Mouse (Mus musculus): Measurements from ENCODE around the gene Pgs1. TPM values are rescaled to one million over a fixed set of nuclear protein-coding genes. Genes with fewer than 3 reads are reported as not detected.
A peak's percentile ranks its signal among the peaks of the same experiment; 100 is the strongest.

Pgs1 gene
- polyA plus RNA-seq, 1 experiment from 2014 or later = 45.9 TPM

DNA sequence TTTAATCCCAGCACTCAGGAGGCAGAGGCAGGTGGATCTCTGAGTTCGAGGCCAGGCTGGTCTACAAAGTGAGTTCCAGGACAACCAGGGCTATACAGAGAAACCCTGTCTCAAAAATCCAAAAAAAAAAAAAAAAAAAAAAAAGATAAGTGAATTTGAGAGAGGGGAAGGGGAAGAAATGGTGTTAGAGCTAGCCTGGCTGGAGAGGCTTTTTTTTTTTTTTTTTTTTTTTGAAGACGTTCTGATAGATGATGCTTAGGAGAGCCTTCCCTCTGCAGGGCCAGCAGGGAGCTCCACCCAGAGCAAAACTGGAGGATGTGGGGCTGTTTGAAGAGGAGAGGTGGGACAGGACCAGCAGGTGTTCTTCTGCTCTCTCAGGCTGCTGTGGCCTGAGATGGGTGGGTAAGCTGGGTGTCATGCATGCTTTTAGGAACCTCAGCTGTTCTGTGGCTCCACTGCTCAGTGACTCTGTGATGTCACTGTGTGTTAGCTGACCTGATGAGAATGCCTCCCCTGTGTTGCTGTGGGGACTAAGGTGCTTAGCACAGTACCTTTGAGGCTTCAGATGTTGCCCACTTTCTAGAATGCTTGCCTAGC, 14.3 kb upstream of the Pgs1 start:
- WGBS = 63% methylated on average over 2 of the region's 2 CpGs
- H3K4me1 ChIP-seq (ENCODE audit: control insufficient read depth, insufficient read depth, low read length) = peaks cover 48% of the 10 kb centered on the region
- H3K27ac ChIP-seq (ENCODE audit: low read depth, low read length) = no peak overlapping the region
- H3K4me2 ChIP-seq (ENCODE audit: low read depth) = no peak overlapping the region
- H3K9me3 ChIP-seq (ENCODE audit: control insufficient read depth, low read length) = no peaks in the 10 kb centered on the region
- no peak overlapping the region for H3K9ac ChIP-seq (ENCODE audit: low read length)
- peaks cover 12% of the 10 kb centered on the region for H3K27me3 ChIP-seq (ENCODE audit: control insufficient read depth, insufficient read depth, low read length)
- ATAC-seq (ENCODE audit: insufficient read depth, low FRiP score, low TSS enrichment) (no peak), DNase-seq (ENCODE audit: low spot score) (no peak)
- no peaks in the 10 kb centered on the region for H3K36me3 ChIP-seq (ENCODE audit: control insufficient read depth, insufficient read depth, low read length)
- no peak overlapping the region for H3K4me3 ChIP-seq (ENCODE audit: low read depth, low read length)

DNA sequence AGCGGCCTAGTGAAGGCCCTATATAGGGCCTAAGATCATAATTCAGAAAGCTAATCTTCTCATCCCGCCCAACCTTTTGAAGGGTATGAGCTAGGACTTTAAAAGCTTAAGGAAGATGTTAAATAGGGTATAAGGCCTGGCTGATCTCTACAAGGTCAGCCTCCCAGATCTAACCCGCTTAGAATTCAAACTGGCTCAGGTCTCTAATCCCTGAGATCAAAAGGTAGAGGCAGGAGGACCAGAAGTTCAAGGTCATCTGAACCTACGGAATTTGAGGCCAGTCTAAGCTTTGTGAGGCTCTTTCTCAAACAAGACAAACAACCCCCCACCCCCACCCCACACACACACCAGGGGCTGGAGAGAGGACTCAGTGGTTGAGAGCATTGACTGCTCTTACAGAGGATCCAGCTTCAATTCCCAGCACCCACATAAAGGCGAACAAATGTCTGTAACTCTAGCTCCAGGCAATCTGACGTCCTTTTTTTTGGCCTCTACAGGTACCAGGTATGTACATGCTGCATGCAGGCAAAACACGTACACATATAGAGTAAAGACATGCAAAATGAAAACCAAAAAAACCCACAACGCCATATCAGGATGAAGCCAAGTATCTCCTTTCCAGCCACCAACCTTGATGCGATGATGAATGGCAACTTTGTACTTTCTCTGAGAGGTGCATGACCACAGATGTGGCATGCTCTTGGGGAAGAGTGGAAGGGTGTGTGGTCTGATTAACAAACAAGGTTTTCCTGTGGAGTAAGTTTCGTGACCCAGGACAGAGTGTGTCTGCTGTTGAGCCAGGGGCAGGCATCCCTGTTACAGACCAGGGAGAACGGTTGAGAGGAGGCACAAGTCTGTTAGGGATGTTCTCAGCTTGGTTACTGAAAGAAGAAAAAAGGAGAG, 13.2 kb upstream of the Pgs1 start:
- WGBS = 71% methylated on average over 11 of the region's 11 CpGs
- peaks cover 2% of the 10 kb centered on the region; the same call in 1 of the 2 replicates for H3K27me3 ChIP-seq (ENCODE audit: control insufficient read depth, insufficient read depth, low read length)
- no peak overlapping the region for H3K27ac ChIP-seq (ENCODE audit: low read depth, low read length)
- no peak overlapping the region for H3K4me3 ChIP-seq (ENCODE audit: low read depth, low read length)
- DNase-seq (ENCODE audit: low spot score) (no peak), ATAC-seq (ENCODE audit: insufficient read depth, low FRiP score, low TSS enrichment) (no peak)
- no peaks in the 10 kb centered on the region for H3K36me3 ChIP-seq (ENCODE audit: control insufficient read depth, insufficient read depth, low read length)
- peaks cover 37% of the 10 kb centered on the region for H3K4me1 ChIP-seq (ENCODE audit: control insufficient read depth, insufficient read depth, low read length)
- H3K4me2 ChIP-seq (ENCODE audit: low read depth) = no peak overlapping the region
- no peak overlapping the region for H3K9ac ChIP-seq (ENCODE audit: low read length)
- H3K9me3 ChIP-seq (ENCODE audit: control insufficient read depth, low read length) = no peaks in the 10 kb centered on the region

DNA sequence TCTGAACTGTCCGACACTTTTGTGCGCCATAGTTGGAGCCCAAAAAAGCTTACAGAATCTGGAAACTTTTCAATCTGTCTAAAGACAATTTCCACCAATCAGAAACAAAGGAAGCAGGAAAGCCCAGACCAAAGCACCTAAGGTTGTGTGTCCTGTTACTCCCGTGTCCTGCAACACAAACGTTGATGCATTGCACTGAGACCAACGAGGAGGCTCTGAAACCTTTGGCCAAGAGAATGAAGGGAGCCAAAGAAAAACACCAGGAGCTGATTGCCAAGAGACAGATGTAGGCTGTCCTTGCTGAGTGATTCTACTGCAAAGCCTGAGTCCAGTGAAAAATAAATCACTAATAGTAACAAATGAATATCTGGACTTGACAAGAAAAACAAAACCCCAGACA, 12.5 kb upstream of the Pgs1 start:
- no peak overlapping the region for H3K4me2 ChIP-seq (ENCODE audit: low read depth)
- no peaks in the 10 kb centered on the region for H3K27me3 ChIP-seq (ENCODE audit: control insufficient read depth, insufficient read depth, low read length)
- no peak overlapping the region for H3K27ac ChIP-seq (ENCODE audit: low read depth, low read length)
- WGBS = 40% methylated on average over 5 of the region's 5 CpGs
- peaks cover 31% of the 10 kb centered on the region for H3K4me1 ChIP-seq (ENCODE audit: control insufficient read depth, insufficient read depth, low read length)
- H3K4me3 ChIP-seq (ENCODE audit: low read depth, low read length) = no peak overlapping the region
- ATAC-seq (ENCODE audit: insufficient read depth, low FRiP score, low TSS enrichment) (no peak), DNase-seq (ENCODE audit: low spot score) (no peak)
- no peaks in the 10 kb centered on the region for H3K9me3 ChIP-seq (ENCODE audit: control insufficient read depth, low read length)
- no peaks in the 10 kb centered on the region for H3K36me3 ChIP-seq (ENCODE audit: control insufficient read depth, insufficient read depth, low read length)
- no peak overlapping the region for H3K9ac ChIP-seq (ENCODE audit: low read length)

DNA sequence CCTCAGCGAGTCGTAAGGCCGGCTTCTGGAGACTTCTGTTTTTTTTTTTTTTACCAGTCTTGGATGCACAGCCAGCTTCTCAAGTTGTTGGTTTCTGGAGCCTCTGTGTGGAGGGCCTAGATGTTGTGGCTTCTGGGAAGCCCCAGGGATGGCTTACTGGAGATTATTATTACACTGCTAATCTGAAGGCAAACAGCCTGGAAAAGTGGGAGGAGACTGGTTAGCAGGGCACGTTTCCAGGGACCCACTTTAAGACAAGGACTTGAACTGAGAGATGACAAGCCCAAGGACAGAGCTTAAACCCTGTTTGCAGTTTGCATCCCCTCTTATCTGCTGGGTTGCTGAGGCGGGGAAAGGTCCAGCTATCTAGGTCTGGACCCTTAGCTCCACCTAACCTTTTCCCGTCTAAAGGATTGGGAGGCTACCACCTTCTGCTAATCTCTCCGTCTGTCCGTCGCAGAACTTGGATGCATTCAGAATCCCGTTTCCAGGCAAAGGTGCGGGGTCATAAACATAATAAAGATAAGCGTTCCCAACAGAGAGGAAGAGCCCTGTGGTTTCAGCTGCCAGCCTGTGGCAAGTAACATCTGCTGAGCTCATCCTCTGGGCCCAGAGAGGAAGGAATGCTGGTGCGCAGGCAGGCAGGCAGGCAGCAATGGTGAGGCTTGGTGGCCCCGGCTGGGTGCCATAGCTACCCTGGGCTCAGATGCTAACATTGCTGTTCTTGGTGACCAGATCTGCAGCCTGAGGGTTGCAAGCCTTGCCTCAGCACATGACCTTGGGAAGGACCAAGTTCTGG, 11.6 kb upstream of the Pgs1 start:
- Histone ChIP-seq H3K36me3 (ENCODE audit: control insufficient read depth, insufficient read depth, low read length) (no peaks in the 10 kb centered on the region), H3K4me1 (ENCODE audit: control insufficient read depth, insufficient read depth, low read length) (peaks cover 31% of the 10 kb centered on the region), H3K4me2 (ENCODE audit: low read depth) (no peak overlapping the region), H3K9ac (ENCODE audit: low read length) (no peak overlapping the region), H3K9me3 (ENCODE audit: control insufficient read depth, low read length) (no peaks in the 10 kb centered on the region), H3K27me3 (ENCODE audit: control insufficient read depth, insufficient read depth, low read length) (no peaks in the 10 kb centered on the region), H3K4me3 (ENCODE audit: low read depth, low read length) (no peak overlapping the region), H3K27ac (ENCODE audit: low read depth, low read length) (peak overlapping the region; percentile 91; the same call in 1 of the 2 replicates)
- DNase-seq (ENCODE audit: low spot score) (no peak), ATAC-seq (ENCODE audit: insufficient read depth, low FRiP score, low TSS enrichment) (no peak)
- WGBS = 22% methylated on average over 14 of the region's 14 CpGs

DNA sequence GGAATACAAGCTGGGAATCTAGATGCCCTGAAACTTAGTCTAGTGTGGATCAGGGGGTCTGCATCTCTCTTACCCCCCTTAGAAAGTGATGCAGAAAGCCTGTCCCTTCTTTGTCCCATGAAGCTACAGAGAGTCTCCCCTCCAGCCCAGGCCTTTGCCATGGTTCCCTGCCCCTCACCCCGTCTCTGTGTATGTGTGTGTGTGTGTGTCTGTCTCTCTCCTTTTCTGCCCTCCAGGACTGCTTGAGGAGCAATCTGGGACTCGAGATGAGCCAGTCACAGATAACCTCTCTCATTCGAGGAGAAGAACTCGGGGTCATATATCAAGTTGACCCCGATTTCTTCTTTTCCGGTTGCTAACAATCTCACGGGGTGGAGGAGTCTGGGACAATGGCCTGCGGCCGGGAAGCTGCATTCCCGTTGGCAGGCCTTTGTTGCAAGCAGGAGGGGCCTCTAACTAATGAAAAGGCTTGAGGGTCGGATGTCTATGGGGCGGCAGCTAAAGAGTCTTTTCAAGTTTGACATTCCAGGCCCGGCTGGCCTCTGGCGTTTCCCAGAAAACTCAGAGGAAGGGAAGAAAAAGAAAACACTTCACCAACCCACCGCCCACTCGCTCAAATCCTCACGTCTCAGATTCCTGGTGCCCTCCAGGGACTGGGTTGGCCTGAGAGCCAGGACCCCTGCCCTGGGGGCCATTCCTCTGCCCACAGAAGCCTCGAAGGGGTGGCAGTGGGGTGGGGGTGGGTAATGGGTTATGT, 10.7 kb upstream of the Pgs1 start:
- Histone ChIP-seq H3K9me3 (ENCODE audit: control insufficient read depth, low read length) (no peaks in the 10 kb centered on the region), H3K36me3 (ENCODE audit: control insufficient read depth, insufficient read depth, low read length) (no peaks in the 10 kb centered on the region), H3K27ac (ENCODE audit: low read depth, low read length) (peak overlapping the region; percentile 91), H3K4me1 (ENCODE audit: control insufficient read depth, insufficient read depth, low read length) (peaks cover 29% of the 10 kb centered on the region), H3K9ac (ENCODE audit: low read length) (peak overlapping the region; percentile 45; the same call in 1 of the 2 replicates), H3K4me3 (ENCODE audit: low read depth, low read length) (0 out of 2 replicates have a peak overlapping the region, but pooled peaks have one; percentile 1), H3K27me3 (ENCODE audit: control insufficient read depth, insufficient read depth, low read length) (no peaks in the 10 kb centered on the region), H3K4me2 (ENCODE audit: low read depth) (peak overlapping the region; percentile 24)
- WGBS = 5% methylated on average over 18 of the region's 18 CpGs
- ATAC-seq (ENCODE audit: insufficient read depth, low FRiP score, low TSS enrichment) (peak; percentile 67; the same call in 1 of the 2 replicates), DNase-seq (ENCODE audit: low spot score) (peak; percentile 72)

DNA sequence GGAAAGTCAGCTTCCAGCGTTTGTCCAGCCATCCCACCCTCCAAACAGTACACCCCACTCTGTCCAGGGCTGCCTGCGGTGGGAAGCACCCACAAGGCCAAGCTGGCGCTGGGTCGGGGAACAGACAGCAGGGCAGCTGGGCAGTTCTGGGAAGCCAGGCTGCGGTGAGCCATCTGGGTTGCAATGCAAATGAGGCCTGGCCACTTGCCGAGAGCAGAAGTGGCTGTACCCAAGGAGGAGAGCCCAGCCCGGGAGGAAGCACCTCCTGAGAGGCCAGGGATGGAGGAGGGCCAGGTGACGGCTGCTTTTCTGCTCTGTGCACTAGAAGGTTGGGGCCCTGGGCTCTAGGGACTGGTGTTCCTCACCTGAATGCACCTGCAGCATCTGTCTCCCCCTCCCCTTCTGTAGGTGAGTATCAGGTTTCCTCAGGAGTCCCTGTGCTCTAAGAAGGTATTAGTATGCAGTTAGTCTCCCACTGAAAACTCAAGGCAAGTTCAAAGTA, 10.0 kb upstream of the Pgs1 start:
- H3K4me2 ChIP-seq (ENCODE audit: low read depth) = peak overlapping the region; percentile 24
- peak overlapping the region; percentile 91 for H3K27ac ChIP-seq (ENCODE audit: low read depth, low read length)
- H3K4me3 ChIP-seq (ENCODE audit: low read depth, low read length) = 0 out of 2 replicates have a peak overlapping the region, but pooled peaks have one; percentile 1
- ATAC-seq (ENCODE audit: insufficient read depth, low FRiP score, low TSS enrichment) (peak; percentile 60), DNase-seq (ENCODE audit: low spot score) (peak; percentile 68)
- H3K9me3 ChIP-seq (ENCODE audit: control insufficient read depth, low read length) = no peaks in the 10 kb centered on the region
- WGBS = 10% methylated on average over 8 of the region's 8 CpGs
- H3K36me3 ChIP-seq (ENCODE audit: control insufficient read depth, insufficient read depth, low read length) = no peaks in the 10 kb centered on the region
- H3K27me3 ChIP-seq (ENCODE audit: control insufficient read depth, insufficient read depth, low read length) = no peaks in the 10 kb centered on the region
- peak overlapping the region; percentile 45 for H3K9ac ChIP-seq (ENCODE audit: low read length)
- H3K4me1 ChIP-seq (ENCODE audit: control insufficient read depth, insufficient read depth, low read length) = peaks cover 29% of the 10 kb centered on the region

DNA sequence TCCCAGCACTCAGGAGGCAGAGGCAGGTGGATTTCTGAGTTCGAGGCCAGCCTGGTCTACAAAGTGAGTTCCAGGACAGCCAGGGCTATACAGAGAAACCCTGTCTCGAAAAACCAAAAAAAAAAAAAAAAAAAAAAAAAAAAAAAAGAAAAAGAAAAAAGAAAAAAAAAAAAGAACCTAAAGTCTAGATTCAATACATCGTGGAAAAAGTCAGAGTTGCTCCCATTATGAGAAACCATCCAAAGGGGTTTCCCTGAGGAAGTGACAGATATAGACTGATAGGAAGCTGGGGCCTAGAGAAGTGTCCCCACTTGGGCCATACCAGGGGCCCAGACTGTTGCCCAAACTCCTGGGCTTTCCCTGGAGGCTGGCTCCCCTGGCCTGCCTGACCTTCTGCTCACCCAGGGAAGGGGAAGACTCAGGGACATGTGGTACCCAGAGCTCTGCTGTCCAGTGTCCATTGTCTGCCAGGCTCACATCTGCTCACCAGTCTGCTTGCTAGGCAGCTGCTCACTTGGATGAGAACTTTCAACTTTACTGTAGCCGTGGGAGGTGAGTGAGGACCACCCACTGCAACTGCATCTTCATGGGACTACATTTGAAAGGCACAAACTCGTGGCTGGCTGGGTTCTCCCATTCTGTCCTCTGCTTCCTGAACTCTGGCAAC, 8.3 kb upstream of the Pgs1 start:
- Histone ChIP-seq H3K27me3 (ENCODE audit: control insufficient read depth, insufficient read depth, low read length) (no peaks in the 10 kb centered on the region), H3K27ac (ENCODE audit: low read depth, low read length) (no peak overlapping the region), H3K4me1 (ENCODE audit: control insufficient read depth, insufficient read depth, low read length) (peaks cover 29% of the 10 kb centered on the region), H3K36me3 (ENCODE audit: control insufficient read depth, insufficient read depth, low read length) (no peaks in the 10 kb centered on the region), H3K4me2 (ENCODE audit: low read depth) (no peak overlapping the region), H3K9ac (ENCODE audit: low read length) (no peak overlapping the region), H3K9me3 (ENCODE audit: control insufficient read depth, low read length) (no peaks in the 10 kb centered on the region), H3K4me3 (ENCODE audit: low read depth, low read length) (no peak overlapping the region)
- WGBS = 52% methylated on average over 4 of the region's 5 CpGs
- DNase-seq (ENCODE audit: low spot score) (no peak), ATAC-seq (ENCODE audit: insufficient read depth, low FRiP score, low TSS enrichment) (no peak)
